Mouse (Mus musculus): ENCODE measurements around the gene Znrf2. TPM values are rescaled to one million over a fixed set of nuclear protein-coding genes. Genes with fewer than 3 reads are reported as not detected.

Znrf2 gene
- polyA plus RNA-seq, 1 experiment from 2014 or later: 16.5 TPM

GRCm38 (mm10) chr6:54795971-54796370, 20.7 kb upstream of the Znrf2 start:
- no peaks in the 10 kb centered on the region for H3K9me3 ChIP-seq (replicated peaks; ENCODE audit: control insufficient read depth, low read length)
- H3K4me1 ChIP-seq (ENCODE audit: control insufficient read depth, insufficient read depth, low read length): no peaks in the 10 kb centered on the region
- no peaks in the 10 kb centered on the region for H3K27me3 ChIP-seq (replicated peaks; ENCODE audit: control insufficient read depth, insufficient read depth, low read length)
- H3K4me3 ChIP-seq (ENCODE audit: low read depth, low read length): no peak overlapping the region
- H3K27ac ChIP-seq (ENCODE audit: low read depth, low read length): no peak overlapping the region
- no peak overlapping the region for H3K9ac ChIP-seq (ENCODE audit: low read length)
- DNase-seq (ENCODE audit: low spot score): no peak
- no peaks in the 10 kb centered on the region for H3K36me3 ChIP-seq (ENCODE audit: control insufficient read depth, insufficient read depth, low read length)
- no peak overlapping the region for H3K4me2 ChIP-seq (ENCODE audit: low read length)
- 81% methylated on average over 5 of the region's 5 CpGs for WGBS
- no peak for ATAC-seq

- Histone ChIP-seq H3K4me2 (ENCODE audit: low read length) (no peak overlapping the region), H3K9me3 (replicated peaks; ENCODE audit: control insufficient read depth, low read length) (no peaks in the 10 kb centered on the region), H3K4me1 (ENCODE audit: control insufficient read depth, insufficient read depth, low read length) (no peaks in the 10 kb centered on the region), H3K4me3 (ENCODE audit: low read depth, low read length) (no peak overlapping the region), H3K36me3 (ENCODE audit: control insufficient read depth, insufficient read depth, low read length) (no peaks in the 10 kb centered on the region), H3K9ac (ENCODE audit: low read length) (no peak overlapping the region), H3K27ac (ENCODE audit: low read depth, low read length) (peak overlapping the region; percentile 61; the same call in 1 of the 2 replicates), H3K27me3 (replicated peaks; ENCODE audit: control insufficient read depth, insufficient read depth, low read length) (no peaks in the 10 kb centered on the region)
- 49% methylated on average over 8 of the region's 8 CpGs for WGBS
- DNase-seq (ENCODE audit: low spot score) (peak; percentile 87), ATAC-seq (peak; percentile 89)
These were observed 14.4 kb upstream of the Znrf2 start for GRCm38 (mm10) chr6:54802348-54802747.

DNA sequence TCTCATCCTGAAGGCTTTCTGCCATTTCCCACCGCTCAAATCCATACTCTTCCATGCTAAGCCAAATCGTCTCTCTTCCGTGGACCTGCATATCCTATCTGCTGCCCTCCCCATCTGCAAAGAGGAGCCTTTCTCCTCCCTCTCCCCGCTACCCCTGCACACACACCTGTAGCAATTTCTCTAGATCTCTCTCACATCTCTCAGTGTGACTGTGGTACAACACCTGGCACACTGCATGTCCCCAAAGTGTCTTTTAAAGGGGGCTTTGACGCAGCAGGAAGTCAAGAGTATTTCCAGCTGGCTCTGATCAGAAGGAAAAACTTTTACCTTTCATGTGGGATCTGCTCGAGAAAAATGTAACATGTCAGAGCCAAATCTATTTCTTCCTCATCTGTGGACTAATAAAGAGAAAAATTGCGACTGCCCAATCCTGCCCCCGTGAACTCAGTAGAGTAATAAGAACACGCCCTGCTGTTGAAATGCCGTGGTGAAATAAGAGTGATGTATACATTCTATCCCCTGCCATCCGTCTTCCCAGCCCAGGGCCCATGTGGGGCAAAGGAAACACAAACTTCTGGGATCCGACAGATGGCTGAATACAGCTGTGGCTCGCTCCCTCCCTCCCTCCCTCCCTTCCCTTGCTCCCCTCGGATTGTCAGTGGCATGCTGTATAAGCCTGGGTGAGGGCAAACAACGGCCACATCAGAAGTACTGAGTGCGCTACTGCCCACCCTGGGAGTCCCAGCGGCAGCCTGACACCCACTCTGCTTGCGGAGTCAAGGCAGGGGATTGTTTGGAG, 12.5 kb upstream of the Znrf2 start:
- no peak overlapping the region for H3K9ac ChIP-seq (ENCODE audit: low read length)
- H3K27me3 ChIP-seq (replicated peaks; ENCODE audit: control insufficient read depth, insufficient read depth, low read length): no peaks in the 10 kb centered on the region
- 73% methylated on average over 18 of the region's 18 CpGs for WGBS
- no peak overlapping the region for H3K4me2 ChIP-seq (ENCODE audit: low read length)
- no peaks in the 10 kb centered on the region for H3K4me1 ChIP-seq (ENCODE audit: control insufficient read depth, insufficient read depth, low read length)
- ATAC-seq (no peak), DNase-seq (ENCODE audit: low spot score) (no peak)
- no peak overlapping the region for H3K4me3 ChIP-seq (ENCODE audit: low read depth, low read length)
- H3K9me3 ChIP-seq (replicated peaks; ENCODE audit: control insufficient read depth, low read length): no peaks in the 10 kb centered on the region
- no peaks in the 10 kb centered on the region for H3K36me3 ChIP-seq (ENCODE audit: control insufficient read depth, insufficient read depth, low read length)
- no peak overlapping the region for H3K27ac ChIP-seq (ENCODE audit: low read depth, low read length)

DNA sequence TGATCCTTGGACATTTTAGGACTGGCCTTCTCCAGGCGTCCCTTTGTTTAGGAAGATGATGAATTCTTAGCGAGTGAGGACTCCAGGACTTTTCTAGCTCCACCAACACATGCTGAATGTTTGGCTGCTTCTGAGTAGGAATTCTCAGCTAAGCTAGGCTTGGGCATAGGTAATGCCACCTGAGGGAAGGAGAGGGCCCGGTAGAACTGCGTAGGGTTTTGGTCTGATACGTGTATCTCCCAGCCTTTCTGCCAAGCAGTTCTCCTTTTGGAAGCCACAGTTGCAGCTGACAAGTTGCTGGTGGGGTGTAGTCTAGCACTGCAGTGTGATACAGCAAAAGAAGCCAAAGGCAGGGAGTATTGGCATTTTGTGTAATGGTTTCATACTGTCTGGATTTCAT, 10.9 kb upstream of the Znrf2 start:
- Histone ChIP-seq H3K9me3 (replicated peaks; ENCODE audit: control insufficient read depth, low read length) (no peaks in the 10 kb centered on the region), H3K4me1 (ENCODE audit: control insufficient read depth, insufficient read depth, low read length) (peaks cover under 1% of the 10 kb centered on the region; the same call in 1 of the 2 replicates), H3K27ac (ENCODE audit: low read depth, low read length) (no peak overlapping the region), H3K9ac (ENCODE audit: low read length) (no peak overlapping the region), H3K4me3 (ENCODE audit: low read depth, low read length) (no peak overlapping the region), H3K36me3 (ENCODE audit: control insufficient read depth, insufficient read depth, low read length) (no peaks in the 10 kb centered on the region), H3K4me2 (ENCODE audit: low read length) (no peak overlapping the region), H3K27me3 (replicated peaks; ENCODE audit: control insufficient read depth, insufficient read depth, low read length) (no peaks in the 10 kb centered on the region)
- no peak for DNase-seq (ENCODE audit: low spot score)
- no peak for ATAC-seq
- 76% methylated on average over 5 of the region's 5 CpGs for WGBS

GRCm38 (mm10) chr6:54809531-54810313, 7.0 kb upstream of the Znrf2 start:
- Histone ChIP-seq H3K4me1 (ENCODE audit: control insufficient read depth, insufficient read depth, low read length) (peaks cover 14% of the 10 kb centered on the region), H3K27me3 (replicated peaks; ENCODE audit: control insufficient read depth, insufficient read depth, low read length) (no peaks in the 10 kb centered on the region), H3K27ac (ENCODE audit: low read depth, low read length) (no peak overlapping the region), H3K36me3 (ENCODE audit: control insufficient read depth, insufficient read depth, low read length) (no peaks in the 10 kb centered on the region), H3K9me3 (replicated peaks; ENCODE audit: control insufficient read depth, low read length) (no peaks in the 10 kb centered on the region), H3K9ac (ENCODE audit: low read length) (no peak overlapping the region), H3K4me2 (ENCODE audit: low read length) (no peak overlapping the region), H3K4me3 (ENCODE audit: low read depth, low read length) (no peak overlapping the region)
- DNase-seq (ENCODE audit: low spot score) (peak; percentile 64), ATAC-seq (peak; percentile 47; the same call in 1 of the 2 replicates)
- WGBS: 63% methylated on average over 7 of the region's 7 CpGs

- H3K4me1 ChIP-seq (ENCODE audit: control insufficient read depth, insufficient read depth, low read length): peaks cover 14% of the 10 kb centered on the region
- H3K4me3 ChIP-seq (ENCODE audit: low read depth, low read length): no peak overlapping the region
- no peak for ATAC-seq
- no peaks in the 10 kb centered on the region for H3K27me3 ChIP-seq (replicated peaks; ENCODE audit: control insufficient read depth, insufficient read depth, low read length)
- no peaks in the 10 kb centered on the region for H3K9me3 ChIP-seq (replicated peaks; ENCODE audit: control insufficient read depth, low read length)
- no peak for DNase-seq (ENCODE audit: low spot score)
- H3K9ac ChIP-seq (ENCODE audit: low read length): no peak overlapping the region
- 90% methylated on average over 1 of the region's 1 CpGs for WGBS
- no peaks in the 10 kb centered on the region for H3K36me3 ChIP-seq (ENCODE audit: control insufficient read depth, insufficient read depth, low read length)
- H3K4me2 ChIP-seq (ENCODE audit: low read length): no peak overlapping the region
- no peak overlapping the region for H3K27ac ChIP-seq (ENCODE audit: low read depth, low read length)
These were observed 6.4 kb upstream of the Znrf2 start for GRCm38 (mm10) chr6:54810314-54810646.

DNA sequence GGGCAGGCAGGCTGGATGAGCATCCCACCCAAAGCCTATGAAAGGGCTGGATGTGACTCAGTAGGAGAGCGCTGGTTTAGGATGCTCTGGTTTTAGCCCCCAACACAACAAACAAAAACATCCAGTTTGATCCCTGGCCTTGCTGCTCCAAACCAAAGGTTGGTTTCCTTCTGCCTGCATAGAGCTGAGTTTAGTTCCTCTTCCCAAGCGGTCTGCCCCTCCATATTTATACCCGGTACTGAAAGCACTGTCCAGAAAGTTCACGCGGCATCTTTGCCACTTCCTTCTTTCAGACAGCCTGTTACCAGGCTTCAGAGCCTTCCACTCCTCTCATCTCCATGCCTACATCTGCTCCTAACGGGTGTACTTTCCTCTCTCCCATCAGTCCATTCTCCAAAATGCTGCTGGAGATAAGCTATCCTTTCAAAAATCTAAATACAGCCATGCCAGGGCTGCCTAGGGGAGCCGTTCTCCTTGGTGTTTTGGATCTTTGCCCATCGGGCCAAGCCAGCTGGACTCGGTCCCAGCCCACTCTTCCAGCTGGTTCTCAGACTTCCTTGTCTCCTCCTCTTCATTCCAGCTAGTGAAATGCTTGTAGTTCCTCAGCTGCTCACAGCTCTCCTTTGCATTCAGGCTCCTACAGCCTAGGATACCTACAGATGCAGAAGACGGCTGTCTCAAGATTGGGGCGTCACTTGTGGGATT, 5.0 kb upstream of the Znrf2 start:
- Histone ChIP-seq H3K4me2 (ENCODE audit: low read length) (no peak overlapping the region), H3K9ac (ENCODE audit: low read length) (no peak overlapping the region), H3K4me1 (ENCODE audit: control insufficient read depth, insufficient read depth, low read length) (peaks cover 19% of the 10 kb centered on the region), H3K9me3 (replicated peaks; ENCODE audit: control insufficient read depth, low read length) (no peaks in the 10 kb centered on the region), H3K27ac (ENCODE audit: low read depth, low read length) (peak overlapping the region; percentile 44; the same call in 1 of the 2 replicates), H3K4me3 (ENCODE audit: low read depth, low read length) (no peak overlapping the region), H3K36me3 (ENCODE audit: control insufficient read depth, insufficient read depth, low read length) (no peaks in the 10 kb centered on the region), H3K27me3 (replicated peaks; ENCODE audit: control insufficient read depth, insufficient read depth, low read length) (no peaks in the 10 kb centered on the region)
- WGBS: 66% methylated on average over 11 of the region's 11 CpGs
- ATAC-seq: no peak
- DNase-seq (ENCODE audit: low spot score): peak; percentile 77

- Histone ChIP-seq H3K9me3 (replicated peaks; ENCODE audit: control insufficient read depth, low read length) (no peaks in the 10 kb centered on the region), H3K36me3 (ENCODE audit: control insufficient read depth, insufficient read depth, low read length) (no peaks in the 10 kb centered on the region), H3K27ac (ENCODE audit: low read depth, low read length) (0 out of 2 replicates have a peak overlapping the region, but pooled peaks have one; percentile 24), H3K4me1 (ENCODE audit: control insufficient read depth, insufficient read depth, low read length) (peaks cover 19% of the 10 kb centered on the region), H3K4me2 (ENCODE audit: low read length) (no peak overlapping the region), H3K27me3 (replicated peaks; ENCODE audit: control insufficient read depth, insufficient read depth, low read length) (no peaks in the 10 kb centered on the region), H3K9ac (ENCODE audit: low read length) (no peak overlapping the region), H3K4me3 (ENCODE audit: low read depth, low read length) (no peak overlapping the region)
- WGBS: 87% methylated on average over 6 of the region's 6 CpGs
- ATAC-seq: no peak
- DNase-seq (ENCODE audit: low spot score): no peak
These were observed 4.4 kb upstream of the Znrf2 start for GRCm38 (mm10) chr6:54812276-54812675.
